Mouse (Mus musculus) MEL (cell line): ENCODE results near the gene Kmo. TPM values are rescaled to one million over a fixed set of nuclear protein-coding genes. Genes with fewer than 3 reads are reported as not detected.

Source experiments
- DNase-seq: peaks from one replicate; pipeline ENCODE4 v3.0.0; 2011; ENCODE audit warnings: low read depth, low spot score
- H3K27ac ChIP-seq: 2 replicates; pipeline ENCODE4 v1.5.1; 2012; ENCODE audit warnings: low read depth, mild to moderate bottlenecking, control low read depth, low read length, moderate library complexity; ENCODE audit not compliant: control insufficient read depth
- H3K27me3 ChIP-seq, 2 experiments: fragments of 150-350 bp in 1 of 2; sonication (generic) in 1 of 2; 2 replicates each; pipeline ENCODE4 v1.6.1; 2012; ENCODE audit warnings: low read length in 2 of 2, mild to moderate bottlenecking in 2 of 2, improper control_type of control experiment in 1 of 2, moderate library complexity in 1 of 2; ENCODE audit not compliant: insufficient read depth in 2 of 2, control insufficient read depth in 1 of 2
- H3K36me3 ChIP-seq, 2 experiments: 2 replicates each; pipeline ENCODE4 v1.6.1; 2012 to 2014; ENCODE audit warnings: low read length in 2 of 2, improper control_type of control experiment in 1 of 2, inconsistent platforms in 1 of 2, mild to moderate bottlenecking in 1 of 2; ENCODE audit not compliant: insufficient read depth in 2 of 2, control insufficient read depth in 1 of 2
- H3K4me1 ChIP-seq, 2 experiments: fragments of 150-350 bp in 1 of 2; sonication (generic) in 1 of 2; 2 replicates each; pipeline ENCODE4 v1.6.1; 2012; ENCODE audit warnings: low read length in 2 of 2, improper control_type of control experiment in 1 of 2, mild to moderate bottlenecking in 1 of 2; ENCODE audit not compliant: insufficient read depth in 2 of 2, control insufficient read depth in 1 of 2
- H3K4me3 ChIP-seq, 2 experiments: fragments of 150-350 bp in 1 of 2; sonication (generic) in 1 of 2; 2 replicates each; pipeline ENCODE4 v1.5.1; 2012; ENCODE audit warnings: low read depth in 2 of 2, low read length in 2 of 2, mild to moderate bottlenecking in 2 of 2, moderate library complexity in 2 of 2, control low read depth in 1 of 2, improper control_type of control experiment in 1 of 2; ENCODE audit not compliant: control insufficient read depth in 1 of 2, insufficient read depth in 1 of 2
- H3K79me2 ChIP-seq: 2 replicates; pipeline ENCODE4 v1.6.1; 2012; ENCODE audit warnings: mild to moderate bottlenecking, low read length, moderate library complexity; ENCODE audit not compliant: control insufficient read depth, poor library complexity, insufficient read depth
- H3K9ac ChIP-seq: 2 replicates; pipeline ENCODE4 v1.6.1; 2012; ENCODE audit warnings: low read depth, mild to moderate bottlenecking, control low read depth, low read length, moderate library complexity; ENCODE audit not compliant: control insufficient read depth, poor library complexity, severe bottlenecking
- H3K9me3 ChIP-seq: fragments of 150-350 bp; sonication (generic); replicated peaks from 2 replicates; pipeline ENCODE4 v1.6.1; 2012; ENCODE audit warnings: mild to moderate bottlenecking, low read length, improper control_type of control experiment, moderate library complexity; ENCODE audit not compliant: insufficient read depth
- CHD1 ChIP-seq: IDR thresholded peaks from 2 replicates; pipeline ENCODE4 v1.6.1; 2012; ENCODE audit warnings: low read depth, mild to moderate bottlenecking, inconsistent platforms, low read length, improper control_type of control experiment
- CTCF ChIP-seq, 3 experiments: IDR thresholded peaks in 2 of 3; conservative IDR thresholded peaks in 1 of 3; 2 replicates each; pipeline ENCODE4 v1.5.1; 2011 to 2012; ENCODE audit warnings: low read length in 3 of 3, low read depth in 2 of 3, mild to moderate bottlenecking in 2 of 3, improper control_type of control experiment in 1 of 3, inconsistent platforms in 1 of 3, mixed read lengths in 1 of 3, moderate library complexity in 1 of 3; ENCODE audit not compliant: control insufficient read depth in 1 of 3, insufficient read depth in 1 of 3, poor library complexity in 1 of 3, severe bottlenecking in 1 of 3
- ELF1 ChIP-seq: IDR thresholded peaks from 2 replicates; pipeline ENCODE4 v1.6.1; 2014; ENCODE audit warnings: low read depth, mild to moderate bottlenecking, inconsistent platforms, low read length, improper control_type of control experiment, moderate library complexity
- EP300 ChIP-seq, 2 experiments: IDR thresholded peaks; 2 replicates each; pipeline ENCODE4 v1.6.1; 2011; ENCODE audit warnings: improper control_type of control experiment in 2 of 2, low read length in 2 of 2, low read depth in 1 of 2, mild to moderate bottlenecking in 1 of 2
- ETS1 ChIP-seq: IDR thresholded peaks from 2 replicates; pipeline ENCODE4 v1.6.1; 2012; ENCODE audit warnings: low read depth, mild to moderate bottlenecking, inconsistent platforms, low read length, improper control_type of control experiment, moderate library complexity
- HCFC1 ChIP-seq: IDR thresholded peaks from 2 replicates; pipeline ENCODE4 v1.6.1; 2012; ENCODE audit warnings: low read depth, mild to moderate bottlenecking, inconsistent platforms, low read length, improper control_type of control experiment, moderate library complexity
- JUND ChIP-seq: IDR thresholded peaks from 2 replicates; pipeline ENCODE4 v1.6.1; 2011; ENCODE audit warnings: low read depth, mild to moderate bottlenecking, improper control_type of control experiment, low read length
- KAT2A ChIP-seq: conservative IDR thresholded peaks from 2 replicates; pipeline ENCODE4 v1.6.1; 2012; ENCODE audit warnings: low read depth, low read length, improper control_type of control experiment, inconsistent platforms
- MAZ ChIP-seq: IDR thresholded peaks from 2 replicates; pipeline ENCODE4 v1.6.1; 2012; ENCODE audit warnings: low read depth, mild to moderate bottlenecking, inconsistent platforms, low read length, improper control_type of control experiment
- MXI1 ChIP-seq: IDR thresholded peaks from 2 replicates; pipeline ENCODE4 v1.6.1; 2011; ENCODE audit warnings: mild to moderate bottlenecking, low read depth, low read length, improper control_type of control experiment
- MYC ChIP-seq: IDR thresholded peaks from 2 replicates; pipeline ENCODE4 v1.6.1; 2011; ENCODE audit warnings: low read depth, mild to moderate bottlenecking, low read length, improper control_type of control experiment, moderate library complexity
- NELFE ChIP-seq: IDR thresholded peaks from 2 replicates; pipeline ENCODE4 v1.6.1; 2011; ENCODE audit warnings: low read depth, low read length, improper control_type of control experiment
- NRF1 ChIP-seq: IDR thresholded peaks from 2 replicates; pipeline ENCODE4 v1.6.1; 2014; ENCODE audit warnings: low read depth, mild to moderate bottlenecking, inconsistent platforms, low read length, improper control_type of control experiment, moderate library complexity; ENCODE audit not compliant: poor library complexity, insufficient read depth, severe bottlenecking
- POLR2A ChIP-seq, 2 experiments: IDR thresholded peaks; 2 replicates each; pipeline ENCODE4 v1.6.1; 2011 to 2012; ENCODE audit warnings: low read length in 2 of 2, mild to moderate bottlenecking in 2 of 2, control low read depth in 1 of 2, improper control_type of control experiment in 1 of 2, low read depth in 1 of 2, moderate library complexity in 1 of 2; ENCODE audit not compliant: control insufficient read depth in 1 of 2, insufficient read depth in 1 of 2, poor library complexity in 1 of 2
- POLR2AphosphoS2 ChIP-seq: IDR thresholded peaks from 2 replicates; pipeline ENCODE4 v1.6.1; 2011; ENCODE audit warnings: low read length, improper control_type of control experiment
- POLR2AphosphoS5 ChIP-seq: IDR thresholded peaks from 2 replicates; pipeline ENCODE4 v1.6.1; 2012; ENCODE audit warnings: low read depth, borderline replicate concordance, mild to moderate bottlenecking, inconsistent platforms, low read length, moderate library complexity, mixed read lengths
- RCOR1 ChIP-seq: IDR thresholded peaks from 2 replicates; pipeline ENCODE4 v1.6.1; 2012; ENCODE audit warnings: low read depth, mild to moderate bottlenecking, inconsistent platforms, low read length, improper control_type of control experiment
- SIN3A ChIP-seq: IDR thresholded peaks from 2 replicates; pipeline ENCODE4 v1.6.1; 2012; ENCODE audit warnings: low read length, improper control_type of control experiment, inconsistent platforms
- SMC3 ChIP-seq: IDR thresholded peaks from 2 replicates; pipeline ENCODE4 v1.6.1; 2011; ENCODE audit warnings: low read depth, low read length, improper control_type of control experiment
- TAL1 ChIP-seq: IDR thresholded peaks from 2 replicates; pipeline ENCODE4 v1.6.1; 2012; ENCODE audit warnings: mild to moderate bottlenecking, inconsistent platforms, low read length, moderate library complexity, mixed read lengths
- TBP ChIP-seq: IDR thresholded peaks from 2 replicates; pipeline ENCODE4 v1.8.0; 2011; ENCODE audit warnings: low read depth, low read length, improper control_type of control experiment
- TCF12 ChIP-seq: IDR thresholded peaks from 2 replicates; pipeline ENCODE4 v1.6.1; 2014; ENCODE audit warnings: low read depth, mild to moderate bottlenecking, inconsistent platforms, low read length, improper control_type of control experiment, moderate library complexity
- USF1 ChIP-seq: IDR thresholded peaks from 2 replicates; pipeline ENCODE4 v1.6.1; 2014; ENCODE audit warnings: low read depth, mild to moderate bottlenecking, inconsistent platforms, low read length, improper control_type of control experiment, moderate library complexity
- ZC3H11A ChIP-seq: IDR thresholded peaks from 2 replicates; pipeline ENCODE4 v1.6.1; 2012; ENCODE audit warnings: low read depth, mild to moderate bottlenecking, inconsistent platforms, low read length, improper control_type of control experiment
- ZKSCAN1 ChIP-seq: IDR thresholded peaks from 2 replicates; pipeline ENCODE4 v1.6.1; 2012; ENCODE audit warnings: low read depth, mild to moderate bottlenecking, inconsistent platforms, low read length, improper control_type of control experiment, moderate library complexity
- ZMIZ1 ChIP-seq: IDR thresholded peaks from 2 replicates; pipeline ENCODE4 v1.6.1; 2012; ENCODE audit warnings: low read depth, mild to moderate bottlenecking, inconsistent platforms, low read length, improper control_type of control experiment, moderate library complexity
- polyA plus RNA-seq, 2 experiments: library from polyadenylated mRNA; stranded (reverse) in 1 of 2; unstranded in 1 of 2; fragments of >175 nt in 1 of 2; fragments of >200 nt in 1 of 2; gene quantifications; 2 replicates each; pipeline versions ENCODE4 v1.2.1 to v1.2.4; 2012; ENCODE audit warnings: low replicate concordance in 2 of 2, low read depth in 1 of 2; ENCODE audit not compliant: insufficient read length in 2 of 2, insufficient read depth in 1 of 2, missing spikeins in 1 of 2
- total RNA-seq: library from RNA; depleted of rRNA; stranded (reverse); fragments of 300-350 nt; gene quantifications from 2 replicates; pipeline ENCODE4 v1.2.3, GENCODE M21; 2012

Gene Kmo
- total and polyA plus RNA-seq, 3 experiments: 0.27 to 1.6 TPM; not detected in 1

DNA sequence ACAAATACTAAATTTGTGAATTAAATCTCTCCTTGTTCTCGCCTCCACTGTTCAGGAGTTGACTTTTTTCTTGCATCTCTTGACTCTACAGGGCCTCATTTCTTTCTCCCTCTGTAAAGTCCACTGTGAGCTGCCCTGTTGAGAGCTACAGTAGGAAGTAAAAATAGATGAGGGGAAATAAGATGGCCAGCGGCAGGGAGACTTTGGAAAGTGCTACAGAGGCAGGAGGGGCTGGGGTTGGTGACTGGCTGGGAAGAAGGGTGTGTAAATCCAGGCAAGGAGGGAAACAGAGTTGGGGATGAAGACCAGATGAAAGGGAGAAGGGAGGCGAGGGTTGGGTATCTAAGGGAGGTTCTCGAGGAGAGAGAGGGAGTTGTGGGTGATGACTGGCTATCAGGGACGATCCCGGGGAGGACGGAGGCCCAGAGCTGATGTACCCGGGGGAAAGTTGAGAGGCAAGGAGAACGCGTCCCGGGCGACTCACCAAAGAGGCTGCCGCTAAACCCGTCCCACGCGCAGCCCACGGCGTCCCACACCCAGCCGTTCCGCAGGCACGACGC is 71.6 kb downstream of the Kmo start:
- Histone ChIP-seq H3K79me2 (peaks cover 6% of the 10 kb centered on the region), H3K36me3 (peaks cover 0 to 13% of the 10 kb centered on the region in 2 experiments; a peak in 2 of 4 replicates), H3K4me3 (peak overlapping the region; percentile 83 to 94), H3K9me3 (no peaks in the 10 kb centered on the region), H3K9ac (peak overlapping the region; percentile 88), H3K27ac (peak overlapping the region; percentile 49), H3K4me1 (no peaks in the 10 kb centered on the region; a peak in 2 of 4 replicates), H3K27me3 (no peaks in the 10 kb centered on the region)
- peak; percentile 60 for DNase-seq
- TF ChIP-seq EP300 (IDR thresholded peaks at IDR 0.05; ENCODE audit: low read depth in 1 of 2, low read length in 2 of 2) (no peak), TAL1 (no peak), RCOR1 (no peak), ELF1 (no peak), ZKSCAN1 (no peak), POLR2AphosphoS2 (no peak), KAT2A (no peak), CHD1 (0 out of 2 replicates have a peak, but pooled peaks have one; percentile 47), HCFC1 (0 out of 2 replicates have a peak, but pooled peaks have one; percentile 38), POLR2A (IDR thresholded peaks at IDR 0.05; ENCODE audit: control insufficient read depth in 1 of 2, insufficient read depth in 1 of 2, low read depth in 1 of 2, low read length in 2 of 2, poor library complexity in 1 of 2) (no peak), ZC3H11A (no peak), CTCF (IDR thresholded peaks at IDR 0.05 in 2 of 3, conservative IDR thresholded peaks at IDR 0.05 in 1 of 3; ENCODE audit: control insufficient read depth in 1 of 3, insufficient read depth in 1 of 3, low read depth in 2 of 3, low read length in 3 of 3, poor library complexity in 1 of 3, severe bottlenecking in 1 of 3) (no peak), ZMIZ1 (no peak), POLR2AphosphoS5 (no peak)

DNA sequence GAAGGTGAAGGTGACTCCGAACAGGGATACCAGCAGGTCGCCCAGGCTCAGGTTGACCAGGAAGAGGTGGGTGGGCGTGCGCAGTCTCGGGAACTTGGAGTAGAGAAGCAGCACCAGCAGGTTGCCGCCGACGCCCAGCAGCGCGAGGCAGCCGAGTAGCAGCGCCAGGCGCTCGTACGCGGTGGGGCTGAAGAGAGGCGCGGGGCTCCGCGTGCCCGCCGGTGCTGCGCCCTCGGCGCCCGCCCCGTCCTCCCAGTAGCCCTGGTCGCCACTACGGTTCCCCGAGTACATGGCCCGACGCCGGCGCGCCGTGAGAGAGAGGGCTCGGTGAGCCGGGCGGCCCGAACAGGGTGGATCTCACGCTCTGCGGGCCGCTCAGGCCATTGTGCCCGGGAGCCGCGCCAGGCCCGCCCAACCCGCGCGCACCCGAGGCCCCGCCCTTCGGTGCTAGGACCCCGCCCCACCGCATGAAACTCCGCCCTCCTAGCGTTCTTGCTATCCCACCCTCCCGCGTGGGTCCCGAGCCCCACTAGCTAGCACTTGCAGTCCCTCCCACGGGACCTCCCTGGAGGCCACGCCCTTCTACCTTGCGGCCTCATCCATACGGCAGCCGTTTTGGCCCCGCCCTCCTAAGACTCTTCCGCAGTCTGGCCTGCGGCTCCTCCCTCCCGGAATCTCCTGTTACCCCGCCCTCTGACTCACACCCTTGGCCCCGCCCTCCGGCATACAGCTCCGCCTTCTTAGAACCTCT is 72.2 kb downstream of the Kmo start, which contains the start of the genes Opn3 and Chml:
TSS of gene Opn3 (minus strand) at position 531 of the 751 bp plus-strand sequence.
TSS of gene Chml (minus strand) at position 656 of the 751 bp plus-strand sequence.
- Histone ChIP-seq H3K79me2 (peaks cover 6% of the 10 kb centered on the region), H3K36me3 (peaks cover 0 to 13% of the 10 kb centered on the region in 2 experiments; a peak in 2 of 4 replicates), H3K4me3 (peak within 1 kb of the TSS; percentile 83 to 94), H3K27me3 (no peaks in the 10 kb centered on the region), H3K9ac (peak within 1 kb of the TSS; percentile 88), H3K9me3 (no peaks in the 10 kb centered on the region), H3K4me1 (no peaks in the 10 kb centered on the region; a peak in 2 of 4 replicates), H3K27ac (peak within 1 kb of the TSS; percentile 49)
- DNase-seq: peak; percentile 99
- peak; percentile 33; the same call in 1 of the 2 replicates for TF ChIP-seq USF1
- TF ChIP-seq CTCF (IDR thresholded peaks at IDR 0.05 in 2 of 3, conservative IDR thresholded peaks at IDR 0.05 in 1 of 3; ENCODE audit: control insufficient read depth in 1 of 3, insufficient read depth in 1 of 3, low read depth in 2 of 3, low read length in 3 of 3, poor library complexity in 1 of 3, severe bottlenecking in 1 of 3): no peak
- TF ChIP-seq TCF12: peak; percentile 39; the same call in 1 of the 2 replicates
- peak; percentile 93 to 96 for TF ChIP-seq POLR2A (IDR thresholded peaks at IDR 0.05; ENCODE audit: control insufficient read depth in 1 of 2, insufficient read depth in 1 of 2, low read depth in 1 of 2, low read length in 2 of 2, poor library complexity in 1 of 2)
- no peak for TF ChIP-seq ETS1
- peak; percentile 61; the same call in 1 of the 2 replicates for TF ChIP-seq MXI1
- no peak for TF ChIP-seq MAZ
- peak; percentile 82 for TF ChIP-seq POLR2AphosphoS2
- no peak for TF ChIP-seq ZKSCAN1
- no peak for TF ChIP-seq JUND
- TF ChIP-seq TBP: 0 out of 2 replicates have a peak, but pooled peaks have one; percentile 35
- TF ChIP-seq CHD1: no peak
- peak; percentile 89 for TF ChIP-seq NELFE
- no peak for TF ChIP-seq MYC
- TF ChIP-seq SIN3A: no peak; the same call in 1 of the 2 replicates
- TF ChIP-seq SMC3: no peak; the same call in 1 of the 2 replicates
- TF ChIP-seq NRF1: peak; percentile 42; the same call in 1 of the 2 replicates
- TF ChIP-seq ELF1: peak; percentile 79
- TF ChIP-seq ZMIZ1: peak; percentile 93
